Mouse (Mus musculus): ENCODE results near the gene Cmah.

The Cmah gene

GRCm38 (mm10) chr13:24484811-24485210 lies 157.6 kb downstream of the Cmah start:
- DNase-seq, result no peak

DNA sequence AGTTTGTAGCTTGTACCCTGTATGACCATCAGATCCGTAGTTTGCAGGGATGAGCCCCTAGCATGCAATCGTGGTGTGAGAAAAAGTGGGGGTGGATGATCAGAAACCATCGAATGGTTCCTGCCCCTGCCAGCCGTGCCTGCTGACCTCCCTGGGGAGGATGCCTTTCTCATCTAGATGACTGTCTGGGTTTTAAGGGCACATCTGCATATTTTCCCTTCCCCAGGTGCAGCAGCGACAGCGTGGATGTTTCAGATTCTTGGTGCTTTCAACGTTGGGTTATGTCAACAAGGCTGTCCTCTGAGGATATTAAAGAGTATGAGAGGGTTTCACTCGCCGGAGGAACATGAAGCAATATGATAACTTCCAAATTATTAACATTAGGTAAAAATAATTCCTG lies 158.8 kb downstream of the Cmah start:
- DNase-seq, result no peak

DNA sequence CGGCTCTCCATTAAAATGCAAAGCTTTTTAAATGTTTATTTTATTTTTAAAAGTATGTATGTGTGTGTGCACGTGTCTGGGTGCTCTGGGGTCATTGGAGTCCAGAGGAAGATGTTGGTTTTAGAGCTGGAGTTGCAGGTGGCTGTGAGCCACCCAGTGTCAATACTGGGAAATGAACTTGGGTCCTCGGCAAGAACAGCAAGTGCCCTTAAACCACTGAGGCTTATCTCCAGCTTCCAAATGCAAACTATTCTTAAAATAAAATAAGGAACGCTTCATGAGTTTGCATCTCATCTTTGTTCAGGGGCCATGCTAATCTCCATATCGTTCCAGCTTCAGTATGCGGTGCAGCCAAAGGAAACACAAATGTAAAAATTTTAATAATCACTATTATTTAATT lies 159.2 kb downstream of the Cmah start:
- no peak for DNase-seq

- no peak for DNase-seq
Observed at GRCm38 (mm10) chr13:24487061-24487460, 159.9 kb downstream of the Cmah start.

DNA sequence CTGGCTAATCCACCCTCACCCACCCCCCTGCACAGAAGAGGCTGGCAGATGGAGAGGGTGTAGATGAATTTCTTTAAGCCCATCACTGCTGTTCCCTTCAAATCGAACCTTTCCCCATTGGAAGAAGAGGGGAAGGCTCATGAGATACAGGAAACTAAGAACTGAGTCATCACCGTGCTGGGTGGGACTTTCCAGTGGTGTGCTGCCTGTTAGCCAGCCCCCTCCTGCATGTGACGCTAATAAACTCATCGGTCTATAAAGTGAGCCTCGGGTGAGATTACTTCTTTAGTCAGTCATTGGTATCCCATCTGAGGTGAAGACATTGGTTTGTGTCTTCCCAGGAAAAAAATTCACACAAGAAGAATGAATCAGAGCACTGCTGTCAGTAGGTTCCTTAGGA lies 160.3 kb downstream of the Cmah start:
- no peak for DNase-seq

- no peak for DNase-seq
Observed at GRCm38 (mm10) chr13:24488526-24489070, 161.4 kb downstream of the Cmah start.

DNA sequence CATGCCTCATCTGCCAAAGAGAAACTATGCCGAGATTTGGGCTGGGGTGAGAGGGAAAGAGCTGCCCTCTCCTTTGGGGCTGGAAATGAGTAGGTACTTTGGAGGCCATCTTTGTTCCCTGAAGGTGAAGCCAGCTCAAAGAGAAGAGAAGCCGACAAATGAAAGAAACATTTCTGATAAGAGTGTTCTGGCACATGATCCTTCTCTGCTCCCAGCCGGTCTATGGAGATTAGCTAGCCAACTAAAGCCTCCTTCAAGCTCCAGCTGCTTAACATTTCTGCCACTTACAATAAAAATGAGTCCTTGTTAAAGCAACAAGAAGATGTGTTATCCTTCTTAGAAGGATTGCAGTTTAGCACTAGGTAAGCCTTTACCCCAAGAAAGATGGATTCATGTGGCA lies 162.3 kb downstream of the Cmah start:
- no peak for DNase-seq

- DNase-seq, result no peak
Observed at GRCm38 (mm10) chr13:24490041-24490440, 162.8 kb downstream of the Cmah start.

DNA sequence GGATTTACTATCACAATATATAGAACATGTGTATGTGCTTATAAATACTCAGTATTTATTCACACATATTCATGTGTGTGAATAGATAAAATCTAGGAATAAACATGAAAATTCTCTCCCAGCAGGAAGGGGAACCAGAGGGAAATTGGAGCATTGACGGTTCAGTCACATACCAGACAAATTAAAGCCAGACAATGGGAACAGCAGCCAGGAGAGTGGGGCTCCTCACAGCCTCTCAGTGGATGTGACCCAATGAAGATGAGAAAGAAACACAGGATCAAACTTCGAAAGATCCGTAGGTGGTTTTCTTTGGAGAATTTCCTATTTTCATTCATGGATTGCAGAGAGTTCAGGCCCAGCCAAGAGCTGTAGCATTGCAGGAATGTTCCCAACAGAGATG lies 163.9 kb downstream of the Cmah start:
- DNase-seq, result no peak

DNA sequence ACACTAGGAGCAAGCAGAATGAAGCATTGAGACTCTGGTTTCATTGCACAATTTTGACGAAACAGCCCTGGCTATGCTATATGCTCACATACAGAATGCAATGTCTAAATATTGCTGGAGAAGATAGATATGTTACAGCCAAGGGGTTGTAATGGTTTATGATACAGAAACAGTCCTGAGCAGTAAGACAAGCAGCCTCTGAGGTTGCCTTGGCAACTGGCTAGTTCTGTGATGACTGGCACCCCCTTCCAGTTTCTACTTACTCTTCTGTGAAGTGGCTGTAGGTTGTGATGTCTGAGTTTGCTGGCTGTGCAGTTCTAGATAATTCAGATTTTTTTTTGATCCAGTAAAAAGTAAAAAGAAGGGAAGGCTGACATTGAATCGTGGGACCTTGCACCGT lies 166.6 kb downstream of the Cmah start:
- DNase-seq, result no peak

GRCm38 (mm10) chr13:24496353-24496752 lies 169.1 kb downstream of the Cmah start:
- no peak for DNase-seq

- DNase-seq, result no peak
Observed at GRCm38 (mm10) chr13:24497001-24497400, 169.8 kb downstream of the Cmah start.

DNA sequence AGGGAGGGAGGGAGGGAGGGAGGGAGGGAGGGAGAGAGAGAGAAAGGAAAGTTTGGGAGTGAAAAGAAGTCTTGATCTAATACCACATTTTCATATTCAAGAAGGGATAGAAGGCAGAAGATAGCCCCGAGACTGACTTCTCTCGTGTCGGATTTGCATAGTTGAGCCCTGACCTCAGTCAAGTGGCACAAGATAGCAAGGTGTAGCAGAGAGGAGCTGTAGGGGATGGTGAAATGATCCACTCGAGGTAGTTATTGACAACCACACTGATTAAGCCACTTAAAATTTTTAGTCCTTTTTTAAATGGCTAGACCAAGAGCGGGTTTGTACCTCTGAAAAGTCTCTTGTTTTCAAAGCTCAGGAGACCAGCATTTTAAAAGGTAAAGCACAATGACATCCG lies 171.1 kb downstream of the Cmah start:
- no peak for DNase-seq

DNA sequence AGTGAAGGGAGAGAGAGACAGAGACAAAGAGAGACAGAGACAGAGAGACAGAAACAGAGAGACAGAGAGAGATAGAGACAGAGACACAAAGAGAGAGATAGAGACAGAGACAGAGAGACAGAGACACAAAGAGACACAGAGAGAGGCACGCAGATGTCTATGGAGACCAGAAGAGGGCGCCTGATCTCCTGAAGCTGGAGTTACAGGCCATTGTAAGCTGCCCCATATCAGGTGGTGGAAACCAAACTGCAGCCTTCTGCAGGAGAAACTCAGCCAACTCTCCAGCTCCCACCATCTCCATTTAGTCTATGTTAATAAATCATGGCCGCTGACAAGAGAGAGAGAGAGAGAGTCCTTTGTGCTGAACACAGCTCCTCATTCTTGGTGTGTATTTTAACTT lies 172.3 kb downstream of the Cmah start:
- DNase-seq, result no peak

GRCm38 (mm10) chr13:24501179-24501905 lies 174.1 kb downstream of the Cmah start:
- DNase-seq, result no peak

DNA sequence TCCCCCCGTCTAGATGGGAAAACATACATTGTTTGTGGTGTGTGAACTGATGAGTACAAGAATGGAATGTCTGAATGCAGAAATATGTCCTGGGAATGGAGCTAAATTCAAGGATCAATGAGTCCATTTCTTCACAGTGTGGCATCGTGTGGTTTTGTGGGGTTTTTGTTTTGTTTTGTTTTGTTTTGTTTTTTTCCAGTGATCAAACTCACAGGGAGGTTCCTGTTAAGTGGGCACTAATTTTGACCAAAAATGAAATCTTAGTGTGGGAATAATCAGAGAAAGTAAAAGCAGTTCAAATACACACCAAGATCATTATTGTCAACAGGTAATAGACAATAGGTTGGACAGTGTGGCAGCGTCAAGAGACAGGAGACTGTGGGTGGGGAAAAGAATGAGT lies 174.7 kb downstream of the Cmah start:
- no peak for DNase-seq

DNA sequence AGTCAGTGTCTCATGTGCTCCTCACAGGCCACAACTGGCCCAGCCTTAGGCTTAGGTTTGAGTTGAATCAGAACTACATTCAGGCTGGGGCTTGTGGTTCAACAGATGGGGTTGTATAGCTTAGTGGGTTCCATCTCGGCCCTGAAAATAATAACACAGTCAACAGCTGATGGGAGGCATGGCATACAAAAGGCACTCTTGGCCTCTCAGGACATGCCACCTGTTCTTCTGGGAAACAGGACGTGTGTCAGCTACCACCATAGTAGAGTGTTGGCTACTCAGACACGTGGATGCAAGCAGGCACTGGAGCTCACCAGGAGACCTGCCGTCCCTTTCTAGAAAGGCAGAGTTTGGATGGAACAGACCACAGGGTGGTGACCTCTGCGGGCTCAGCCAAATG lies 178.6 kb downstream of the Cmah start:
- DNase-seq, result no peak

DNA sequence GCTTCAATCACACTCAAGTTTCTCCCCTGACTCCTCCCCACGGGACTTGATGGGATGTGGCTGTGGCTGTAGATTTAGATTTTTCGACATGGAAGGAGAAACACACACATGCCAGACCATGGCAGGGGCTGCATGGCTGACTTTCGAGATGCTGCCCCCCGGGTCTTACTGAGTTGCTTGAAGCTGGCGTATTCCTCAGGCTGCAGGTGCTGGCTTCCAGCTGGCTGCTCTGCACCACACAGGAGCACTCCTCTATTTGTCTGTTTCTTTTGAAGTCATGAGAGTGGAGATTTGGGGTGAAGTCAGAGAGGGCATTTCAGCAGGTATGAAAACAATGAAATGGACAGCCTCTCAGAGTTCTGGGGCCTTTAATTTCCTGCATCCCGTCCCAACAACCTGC lies 180.0 kb downstream of the Cmah start:
- no peak for DNase-seq

DNA sequence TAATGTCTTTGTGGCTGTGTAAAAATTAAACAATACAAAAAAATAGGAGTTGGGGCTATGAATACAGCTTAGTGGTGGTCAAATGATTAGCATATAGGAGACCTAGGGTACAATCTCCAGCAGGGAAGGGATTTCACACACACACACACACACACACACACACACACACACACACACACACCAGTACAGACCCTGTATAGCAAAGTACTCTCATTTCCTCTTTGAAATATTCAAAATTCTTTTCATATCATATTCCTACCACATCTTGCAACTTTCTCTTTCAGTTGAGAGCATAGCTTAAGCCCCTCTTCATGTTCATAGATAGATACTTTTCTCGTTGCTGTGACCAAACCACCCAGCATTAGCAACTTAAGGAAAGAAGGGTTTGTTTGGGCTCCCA lies 181.7 kb downstream of the Cmah start:
- DNase-seq, result no peak

DNA sequence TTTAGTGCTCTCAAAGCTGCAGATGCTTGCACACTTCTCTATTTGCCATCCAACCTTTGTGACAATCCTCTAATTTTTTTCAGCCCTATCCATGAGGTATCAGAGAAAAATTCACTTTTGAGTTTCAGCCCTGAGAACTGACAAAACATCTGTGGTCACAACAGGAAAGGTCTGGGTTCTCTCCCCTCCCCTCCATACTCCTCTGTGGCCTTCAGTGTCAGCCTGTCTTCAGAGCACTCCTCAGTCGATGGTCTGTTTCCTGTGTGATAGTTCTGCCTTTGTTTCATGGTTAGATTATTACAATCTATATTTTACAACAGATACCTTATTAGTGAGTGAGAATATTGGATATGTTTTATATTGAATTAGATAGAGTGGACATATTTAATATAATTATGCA lies 184.2 kb downstream of the Cmah start:
- DNase-seq, result no peak

DNA sequence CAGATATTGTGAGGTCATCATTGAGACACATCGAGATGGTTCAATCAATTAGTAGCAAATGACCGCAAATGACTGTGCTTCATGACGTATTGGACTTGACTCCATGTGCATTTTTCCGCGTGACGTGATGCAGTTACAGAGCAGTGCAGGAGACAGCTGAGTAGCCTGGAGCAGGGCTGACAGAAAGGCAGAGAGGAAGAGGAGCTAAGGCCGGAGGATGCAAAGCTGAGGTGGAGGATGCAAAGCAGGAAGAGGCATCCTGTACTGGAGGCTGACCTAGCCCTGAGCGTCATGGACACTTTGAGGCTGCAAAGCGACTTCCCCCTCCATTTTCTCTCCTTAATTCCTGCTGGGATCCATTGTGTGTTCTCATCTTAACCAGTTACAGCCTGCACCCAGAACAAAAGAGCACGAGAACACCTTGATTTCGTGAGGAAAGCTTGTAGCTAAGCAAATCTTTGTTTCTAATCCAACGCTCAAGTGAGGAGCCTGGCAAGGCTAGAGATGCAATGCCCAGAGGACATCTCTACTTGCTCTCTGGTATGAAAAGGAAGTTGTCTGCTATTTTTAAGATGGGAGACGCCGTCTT lies 184.8 kb downstream of the Cmah start:
- DNase-seq, result no peak

DNA sequence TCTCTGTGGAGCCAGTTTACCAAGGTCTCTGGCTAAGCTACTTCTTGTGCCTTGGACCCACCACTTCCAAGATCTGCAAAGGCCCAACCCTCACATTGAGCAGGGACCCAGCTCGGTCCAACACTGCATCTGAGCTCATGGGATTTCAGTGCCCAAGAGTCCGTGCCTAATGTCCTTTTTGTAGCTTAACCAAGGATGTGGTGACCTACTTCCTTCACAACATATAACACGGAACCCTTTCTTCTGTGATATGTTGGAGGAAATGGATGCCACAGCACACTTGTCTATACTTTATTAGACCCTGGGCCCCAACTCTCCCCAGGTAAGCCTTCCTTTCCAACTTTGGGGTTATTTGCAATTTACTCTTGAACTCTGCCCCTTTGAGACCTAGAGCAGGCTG lies 186.5 kb downstream of the Cmah start:
- no peak for DNase-seq

DNA sequence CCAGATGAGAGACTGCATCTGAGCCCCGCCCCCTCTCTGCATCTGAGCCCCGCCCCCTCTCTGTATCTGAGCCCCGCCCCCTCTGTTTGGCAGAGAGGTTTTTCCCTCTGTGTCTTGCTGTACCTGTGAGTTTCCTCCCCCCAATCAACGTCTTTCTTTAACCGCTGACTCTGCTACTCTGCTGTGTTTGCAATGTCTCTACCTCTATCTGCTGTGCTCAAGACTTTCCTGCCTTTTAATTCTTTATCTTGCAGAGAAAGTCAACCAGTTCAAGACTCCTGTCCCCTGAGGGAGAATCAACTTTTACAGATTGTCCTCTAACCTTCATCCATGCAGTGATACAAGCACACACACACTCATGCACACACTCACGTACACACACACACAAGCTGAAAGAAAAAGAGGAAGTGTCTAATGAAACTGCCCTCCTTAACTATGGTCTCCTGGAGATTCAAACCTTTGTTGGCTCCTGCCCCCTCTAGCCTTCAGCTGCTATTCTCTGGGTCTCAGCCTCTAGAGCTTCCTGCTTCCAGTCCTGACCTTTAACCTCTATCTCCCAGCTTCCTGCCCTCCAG lies 188.0 kb downstream of the Cmah start:
- no peak for DNase-seq

GRCm38 (mm10) chr13:24517757-24518156 lies 190.6 kb downstream of the Cmah start:
- DNase-seq, result no peak

Data from right cerebral cortex, postnatal 14 days (tissue).